Mouse (Mus musculus) E14TG2a.4 (cell line): Measurements from ENCODE around the gene Casc1.

Experiments
- CTCF ChIP-seq: conservative IDR thresholded peaks from 2 replicates; pipeline ENCODE4 v1.5.1; 2014; ENCODE audit warnings: low read length
- NANOG ChIP-seq: IDR thresholded peaks from 2 replicates; pipeline ENCODE4 v1.6.1; 2014; ENCODE audit warnings: borderline replicate concordance, low read length, mixed read lengths
- POU5F1 ChIP-seq: IDR thresholded peaks from 2 replicates; pipeline ENCODE4 v1.6.1; 2014; ENCODE audit warnings: low read length, borderline replicate concordance

DNA sequence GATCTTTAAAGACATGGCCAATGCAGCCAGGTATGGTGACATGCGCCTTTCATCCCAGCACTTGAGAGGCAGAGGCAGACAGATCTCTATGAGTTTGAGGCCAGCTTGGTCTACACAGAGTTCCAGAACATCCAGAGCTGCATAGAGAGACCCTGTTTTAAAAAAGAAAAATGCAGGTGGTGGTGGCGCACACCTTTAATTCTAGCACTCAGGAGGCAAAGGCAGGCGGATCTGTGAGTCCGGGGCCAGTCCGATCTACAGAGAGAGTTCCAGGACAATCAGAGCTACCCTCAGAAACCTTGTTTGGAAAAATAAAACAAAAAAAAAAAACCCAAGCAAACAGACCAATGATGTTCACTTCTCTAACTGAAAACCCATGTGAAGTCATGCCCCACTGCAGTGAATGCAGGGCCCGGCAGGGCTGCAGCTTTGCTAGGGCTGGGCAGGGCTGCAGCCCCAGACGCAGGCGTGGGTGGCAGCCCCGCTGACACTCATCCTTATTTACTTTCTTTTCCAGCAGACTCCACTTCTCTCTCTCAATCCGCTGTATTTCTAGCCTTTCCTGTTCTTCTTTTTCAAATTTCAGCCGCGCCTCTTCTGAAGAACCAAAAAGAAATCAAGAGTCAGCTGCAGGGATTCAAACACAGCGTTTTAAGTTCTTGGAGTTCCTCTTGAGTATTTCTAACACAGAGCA, 8.2 kb downstream of the Casc1 start:
- TF ChIP-seq CTCF (no peak), NANOG (no peak), POU5F1 (no peak)
